Mouse (Mus musculus) kidney, embryonic 16.5 days (tissue): ENCODE measurements at regions not wholly inside any gene's neighbourhood (a gene's known extent, or its start where the extent isn't known, plus 50 kb on each side); places are given as distances from the start of the nearest gene placed in this dataset.
A peak's percentile ranks its signal among the peaks of the same experiment; 100 is the strongest.

Experiments used
- ATAC-seq: fragments of 200-750 bp; cut with Nextera tagmentation; 2 replicates; pipeline ENCODE4 v1.8.0; 2017; ENCODE audit warnings: moderate TSS enrichment; ENCODE audit not compliant: low FRiP score, low TSS enrichment
- H3K27ac ChIP-seq: fragments of 300-500 bp; sonication (generic); 2 replicates; pipeline ENCODE4 v1.5.1; 2014; ENCODE audit warnings: low read length
- H3K27me3 ChIP-seq: fragments of 300-500 bp; sonication (generic); 2 replicates; pipeline ENCODE4 v1.6.1; 2014; ENCODE audit warnings: low read length, control low read depth, mixed read lengths; ENCODE audit not compliant: insufficient read depth
- H3K36me3 ChIP-seq: fragments of 300-500 bp; sonication (generic); 2 replicates; pipeline ENCODE4 v1.6.1; 2014; ENCODE audit warnings: low read length, control low read depth, mixed read lengths; ENCODE audit not compliant: insufficient read depth
- H3K4me1 ChIP-seq: fragments of 300-500 bp; sonication (generic); 2 replicates; pipeline ENCODE4 v1.6.1; 2014; ENCODE audit warnings: low read length, control low read depth, mixed read lengths; ENCODE audit not compliant: insufficient read depth
- H3K4me2 ChIP-seq: fragments of 300-500 bp; sonication (generic); replicated peaks from 2 replicates; pipeline ENCODE4 v1.6.1; 2014; ENCODE audit warnings: low read depth, low read length
- H3K4me3 ChIP-seq: fragments of 300-500 bp; sonication (generic); 2 replicates; pipeline ENCODE4 v1.5.1; 2014; ENCODE audit warnings: mild to moderate bottlenecking, low read length
- H3K9ac ChIP-seq: fragments of 300-500 bp; sonication (generic); replicated peaks from 2 replicates; pipeline ENCODE4 v1.6.1; 2014; ENCODE audit warnings: low read length
- H3K9me3 ChIP-seq: fragments of 300-500 bp; sonication (generic); 2 replicates; pipeline ENCODE4 v1.6.1; 2016; ENCODE audit warnings: low read length, control low read depth
- WGBS: fragments of 180-500 bp; shearing (Covaris S2); extraction: QIAGEN DNeasy Blood & Tissue Kit; methylation state at CpG from one replicate; pipeline ENCODE4 v1.1.7; 2014; 5-methylcytosine and 5-hydroxymethylcytosine counted together

DNA sequence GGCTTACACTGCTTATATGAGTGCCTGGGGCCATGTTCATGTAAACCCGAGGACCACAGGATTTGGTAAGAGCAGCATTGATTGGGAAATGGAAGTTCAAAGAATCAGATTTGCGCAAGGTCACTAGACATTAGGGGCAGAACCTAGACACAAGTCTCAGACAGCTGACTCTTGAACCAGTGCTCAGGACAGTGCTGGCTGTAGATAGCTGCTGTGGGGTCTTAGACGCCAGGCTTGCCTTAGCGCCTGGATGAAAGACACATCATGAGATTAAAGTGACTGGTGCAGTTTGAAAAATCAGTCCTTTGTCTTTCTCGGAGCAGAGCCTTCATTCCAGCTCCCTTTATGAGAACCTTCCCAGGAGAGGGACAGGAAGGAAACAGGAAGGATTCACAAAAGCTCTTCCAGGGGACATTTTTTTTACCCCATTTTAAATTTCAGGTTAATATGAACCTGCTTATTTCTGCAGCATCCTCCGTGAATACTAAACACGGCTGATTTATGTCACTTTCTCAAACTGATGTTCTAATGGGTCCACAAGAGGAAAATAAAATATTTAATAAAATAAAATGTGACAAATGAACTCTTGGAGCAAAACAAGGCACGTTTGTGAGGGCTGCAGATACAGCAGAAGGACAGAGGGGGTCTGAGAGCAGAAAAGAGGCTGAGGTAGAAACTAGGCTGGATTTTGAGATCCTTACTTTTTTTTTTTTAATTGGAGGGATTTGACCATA, 528.0 kb downstream of the Tmem38b start:
- Histone ChIP-seq H3K27ac (no peak overlapping the region), H3K4me2 (no peak overlapping the region), H3K4me1 (no peaks in the 10 kb centered on the region), H3K27me3 (no peaks in the 10 kb centered on the region), H3K36me3 (no peaks in the 10 kb centered on the region), H3K9ac (no peak overlapping the region), H3K4me3 (no peak overlapping the region), H3K9me3 (no peaks in the 10 kb centered on the region)
- 73% methylated on average over 8 of the region's 8 CpGs for WGBS
- no peak for ATAC-seq

DNA sequence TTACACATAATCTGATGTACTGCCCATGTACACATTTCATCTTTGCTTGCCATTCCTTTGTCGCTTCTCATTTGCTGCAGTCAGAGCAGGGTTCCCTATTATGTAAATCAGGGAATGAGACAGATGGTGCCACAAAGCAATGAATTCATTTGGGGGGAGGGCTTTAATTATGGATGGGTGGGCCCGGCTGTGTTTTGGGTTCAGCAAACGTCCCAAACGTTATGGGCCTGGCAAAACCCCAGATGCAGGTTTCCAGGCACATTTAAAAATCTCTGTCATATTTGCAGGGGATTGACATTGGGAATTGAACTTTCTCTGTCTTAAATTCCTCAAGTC, 528.5 kb downstream of the Tmem38b start:
- Histone ChIP-seq H3K4me1 (no peaks in the 10 kb centered on the region), H3K27ac (no peak overlapping the region), H3K4me2 (no peak overlapping the region), H3K9ac (no peak overlapping the region), H3K27me3 (no peaks in the 10 kb centered on the region), H3K36me3 (no peaks in the 10 kb centered on the region), H3K9me3 (no peaks in the 10 kb centered on the region), H3K4me3 (no peak overlapping the region)
- no peak for ATAC-seq
- WGBS, result 47% methylated on average over 4 of the region's 4 CpGs

DNA sequence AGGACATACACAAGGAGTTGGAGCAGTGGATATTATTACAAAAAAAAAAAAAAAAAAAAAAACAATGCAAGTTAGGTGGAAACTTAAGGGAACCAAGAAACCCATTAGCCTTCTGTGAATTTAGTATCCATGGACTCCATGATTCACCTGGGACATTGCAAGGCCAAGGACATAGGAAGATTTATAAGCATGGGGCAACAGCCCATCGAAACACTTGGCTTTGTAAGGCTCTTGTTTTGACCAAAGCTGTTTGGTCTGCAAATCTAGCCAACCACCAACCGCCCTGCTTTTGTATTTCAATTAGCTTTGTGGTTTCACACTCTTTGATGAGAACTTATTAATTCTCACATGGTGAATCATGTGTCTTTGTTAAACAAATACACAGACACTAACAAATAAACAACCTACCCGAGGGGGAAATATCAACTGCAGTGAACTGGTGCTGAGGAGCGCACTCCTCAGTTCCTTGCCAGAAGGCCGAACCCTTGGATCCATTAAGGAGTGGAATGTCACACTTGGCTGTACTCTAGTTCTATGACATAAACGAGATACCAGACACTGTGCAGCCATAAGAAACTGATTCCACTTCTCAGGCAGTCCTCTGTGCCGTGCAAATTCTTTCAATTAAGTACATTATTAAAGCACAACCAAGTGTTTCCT, 529.7 kb downstream of the Tmem38b start:
- 51% methylated on average over 7 of the region's 7 CpGs for WGBS
- no peak overlapping the region for H3K9ac ChIP-seq
- H3K4me2 ChIP-seq, result no peak overlapping the region
- no peaks in the 10 kb centered on the region for H3K4me1 ChIP-seq
- no peaks in the 10 kb centered on the region for H3K36me3 ChIP-seq
- H3K27me3 ChIP-seq, result no peaks in the 10 kb centered on the region
- H3K27ac ChIP-seq, result no peak overlapping the region
- H3K9me3 ChIP-seq, result no peaks in the 10 kb centered on the region
- ATAC-seq, result no peak
- H3K4me3 ChIP-seq, result no peak overlapping the region

DNA sequence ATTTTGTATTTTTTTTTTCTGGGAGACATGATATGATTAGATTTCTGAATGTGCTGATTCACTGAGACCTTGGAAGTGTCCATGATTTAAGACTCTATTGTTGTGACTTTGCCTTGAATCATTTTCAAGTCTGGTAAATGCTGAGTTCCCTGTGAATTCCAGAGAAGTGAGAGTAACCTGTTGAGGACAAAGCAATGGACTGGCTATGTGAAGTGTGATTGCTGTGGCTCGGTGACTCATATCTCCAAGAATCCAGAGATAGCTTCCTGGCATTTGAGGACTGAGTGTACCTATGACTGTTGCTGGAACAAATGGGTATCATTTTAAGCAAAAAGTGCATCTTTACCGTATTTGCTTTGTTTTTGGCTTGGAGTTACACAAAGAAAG, 530.2 kb downstream of the Tmem38b start:
- Histone ChIP-seq H3K4me3 (no peak overlapping the region), H3K27ac (no peak overlapping the region), H3K4me1 (no peaks in the 10 kb centered on the region), H3K36me3 (no peaks in the 10 kb centered on the region), H3K4me2 (no peak overlapping the region), H3K9ac (no peak overlapping the region), H3K9me3 (no peaks in the 10 kb centered on the region), H3K27me3 (no peaks in the 10 kb centered on the region)
- no peak for ATAC-seq
- 77% methylated on average over 2 of the region's 2 CpGs for WGBS

DNA sequence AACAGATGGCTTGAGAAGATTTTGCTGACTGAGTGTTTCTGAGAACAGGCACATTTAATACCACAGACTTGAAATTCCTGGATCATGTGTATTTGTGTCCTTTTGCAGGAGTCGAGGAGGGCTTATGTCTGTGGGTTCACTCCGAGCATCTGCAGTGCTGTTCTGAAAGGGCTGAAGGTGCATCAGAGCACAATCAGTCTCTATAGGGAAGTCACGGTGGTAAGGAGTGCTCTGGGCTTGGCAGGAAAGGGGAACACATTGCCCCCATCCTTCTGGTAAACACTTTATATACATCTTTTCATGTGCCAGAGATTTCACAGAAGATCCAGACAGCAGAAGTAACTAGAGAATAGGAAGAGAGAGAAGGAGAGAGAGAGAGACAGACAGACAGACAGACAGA, 545.1 kb downstream of the Tmem38b start:
- no peaks in the 10 kb centered on the region for H3K9me3 ChIP-seq
- no peaks in the 10 kb centered on the region for H3K36me3 ChIP-seq
- H3K27ac ChIP-seq, result no peak overlapping the region
- no peak overlapping the region for H3K4me2 ChIP-seq
- peaks cover 5% of the 10 kb centered on the region; the same call in 1 of the 2 replicates for H3K4me1 ChIP-seq
- no peaks in the 10 kb centered on the region for H3K27me3 ChIP-seq
- no peak overlapping the region for H3K4me3 ChIP-seq
- ATAC-seq, result no peak
- H3K9ac ChIP-seq, result no peak overlapping the region
- WGBS, result 67% methylated on average over 3 of the region's 3 CpGs

DNA sequence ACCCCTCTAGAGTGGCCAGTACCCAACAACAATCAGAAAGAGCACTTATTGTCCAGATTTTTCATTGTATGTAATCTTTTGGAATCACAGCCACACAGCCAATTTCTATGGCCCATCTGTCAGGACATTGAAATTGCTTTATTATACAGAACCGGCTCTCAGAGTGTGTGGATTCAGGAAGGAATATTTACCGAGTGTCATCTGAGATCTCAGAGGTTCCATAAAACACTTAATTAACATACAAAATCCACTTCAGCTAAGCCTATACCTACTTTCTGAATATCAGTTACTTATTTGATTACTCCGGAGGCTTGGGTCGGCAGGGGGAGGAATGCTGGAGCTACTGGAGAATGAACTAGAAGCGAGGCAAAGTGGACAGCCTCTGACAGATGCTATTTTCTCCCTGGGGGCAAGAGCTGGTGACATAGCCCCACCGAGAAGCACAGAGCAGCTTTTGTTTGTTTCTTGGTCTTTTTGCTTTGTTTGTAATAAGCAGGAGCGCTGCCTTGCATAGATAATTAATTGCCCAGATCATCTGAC, 545.6 kb downstream of the Tmem38b start:
- Histone ChIP-seq H3K36me3 (no peaks in the 10 kb centered on the region), H3K4me2 (no peak overlapping the region), H3K27ac (no peak overlapping the region), H3K27me3 (no peaks in the 10 kb centered on the region), H3K4me1 (peaks cover 5% of the 10 kb centered on the region; the same call in 1 of the 2 replicates), H3K9me3 (no peaks in the 10 kb centered on the region), H3K9ac (no peak overlapping the region), H3K4me3 (no peak overlapping the region)
- no peak for ATAC-seq
- 37% methylated on average over 7 of the region's 7 CpGs for WGBS

DNA sequence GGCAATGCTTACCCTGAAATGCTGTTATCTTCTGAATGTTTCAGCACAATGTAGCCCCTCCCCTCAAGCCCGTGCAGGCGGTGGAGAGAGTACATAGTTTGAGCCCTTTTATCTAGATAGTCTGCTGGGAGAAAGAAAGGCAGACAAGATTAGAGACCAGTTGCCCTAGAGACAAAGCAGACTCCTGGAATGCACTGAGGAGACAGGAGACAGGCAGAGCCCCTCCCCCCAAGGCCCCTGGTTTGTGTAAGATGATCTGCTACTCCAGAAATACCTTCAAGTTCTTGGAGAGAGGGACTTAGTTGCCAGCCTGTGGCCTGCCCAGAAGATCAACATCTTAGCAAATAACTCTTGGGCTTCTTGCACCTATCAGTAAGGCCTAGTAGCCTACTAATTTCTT, 547.8 kb downstream of the Tmem38b start:
- H3K4me3 ChIP-seq, result no peak overlapping the region
- no peaks in the 10 kb centered on the region for H3K27me3 ChIP-seq
- H3K9me3 ChIP-seq, result no peaks in the 10 kb centered on the region
- WGBS, result 19% methylated on average over 2 of the region's 2 CpGs
- peak; percentile 61 for ATAC-seq
- H3K9ac ChIP-seq, result no peak overlapping the region
- H3K4me2 ChIP-seq, result no peak overlapping the region
- H3K27ac ChIP-seq, result no peak overlapping the region
- H3K36me3 ChIP-seq, result no peaks in the 10 kb centered on the region
- peaks cover 5% of the 10 kb centered on the region; the same call in 1 of the 2 replicates for H3K4me1 ChIP-seq

DNA sequence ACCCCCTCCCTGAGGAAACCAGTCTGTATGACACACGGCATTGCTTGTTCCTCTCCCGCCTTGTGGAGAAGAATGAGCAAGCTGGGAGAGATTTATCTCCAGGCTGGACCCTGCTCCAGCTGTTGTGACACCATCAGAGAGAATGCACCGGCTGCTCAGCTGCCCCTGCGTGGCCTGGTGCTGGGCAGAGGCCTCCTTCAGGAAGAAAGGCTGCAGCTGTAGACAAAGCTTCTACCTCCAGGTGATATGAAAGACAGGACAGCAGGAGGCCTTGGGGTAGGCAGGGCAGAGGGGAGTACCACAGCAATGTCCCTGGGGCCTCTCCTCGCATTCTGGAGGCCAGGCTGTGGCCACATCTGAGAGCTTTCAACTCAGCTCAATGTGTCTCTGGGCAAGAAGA, 548.6 kb downstream of the Tmem38b start:
- Histone ChIP-seq H3K4me2 (no peak overlapping the region), H3K4me1 (peaks cover 5% of the 10 kb centered on the region; the same call in 1 of the 2 replicates), H3K4me3 (no peak overlapping the region), H3K9ac (no peak overlapping the region), H3K36me3 (no peaks in the 10 kb centered on the region), H3K9me3 (no peaks in the 10 kb centered on the region), H3K27me3 (no peaks in the 10 kb centered on the region), H3K27ac (no peak overlapping the region)
- ATAC-seq, result peak; percentile 71; the same call in 1 of the 2 replicates
- WGBS, result 9% methylated on average over 5 of the region's 5 CpGs

DNA sequence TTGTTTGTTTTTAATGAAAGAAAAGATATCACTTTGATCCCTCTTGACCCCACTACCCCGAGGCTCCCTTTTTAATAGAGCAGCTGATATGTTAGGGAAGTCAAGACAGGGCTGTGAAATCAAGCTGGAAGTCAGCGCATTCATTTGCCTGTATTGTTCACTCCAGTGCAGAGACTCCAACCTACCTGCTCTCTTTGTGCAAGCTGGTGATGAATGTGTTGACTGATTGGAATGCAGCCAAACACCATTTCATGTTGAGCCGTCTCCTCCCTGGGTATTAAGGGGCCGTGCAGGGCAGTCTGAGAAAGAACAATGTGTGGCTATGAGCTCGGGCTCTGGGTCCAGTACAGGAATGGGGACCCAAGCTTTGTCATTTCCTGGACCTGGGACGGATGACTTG, 557.4 kb upstream of the Zfp462 start:
- ATAC-seq, result no peak; the same call in 1 of the 2 replicates
- 55% methylated on average over 6 of the region's 6 CpGs for WGBS
- H3K4me3 ChIP-seq, result no peak overlapping the region
- no peaks in the 10 kb centered on the region for H3K9me3 ChIP-seq
- no peak overlapping the region for H3K9ac ChIP-seq
- no peak overlapping the region for H3K27ac ChIP-seq
- H3K4me2 ChIP-seq, result no peak overlapping the region
- H3K27me3 ChIP-seq, result no peaks in the 10 kb centered on the region
- H3K4me1 ChIP-seq, result no peaks in the 10 kb centered on the region
- no peaks in the 10 kb centered on the region for H3K36me3 ChIP-seq

DNA sequence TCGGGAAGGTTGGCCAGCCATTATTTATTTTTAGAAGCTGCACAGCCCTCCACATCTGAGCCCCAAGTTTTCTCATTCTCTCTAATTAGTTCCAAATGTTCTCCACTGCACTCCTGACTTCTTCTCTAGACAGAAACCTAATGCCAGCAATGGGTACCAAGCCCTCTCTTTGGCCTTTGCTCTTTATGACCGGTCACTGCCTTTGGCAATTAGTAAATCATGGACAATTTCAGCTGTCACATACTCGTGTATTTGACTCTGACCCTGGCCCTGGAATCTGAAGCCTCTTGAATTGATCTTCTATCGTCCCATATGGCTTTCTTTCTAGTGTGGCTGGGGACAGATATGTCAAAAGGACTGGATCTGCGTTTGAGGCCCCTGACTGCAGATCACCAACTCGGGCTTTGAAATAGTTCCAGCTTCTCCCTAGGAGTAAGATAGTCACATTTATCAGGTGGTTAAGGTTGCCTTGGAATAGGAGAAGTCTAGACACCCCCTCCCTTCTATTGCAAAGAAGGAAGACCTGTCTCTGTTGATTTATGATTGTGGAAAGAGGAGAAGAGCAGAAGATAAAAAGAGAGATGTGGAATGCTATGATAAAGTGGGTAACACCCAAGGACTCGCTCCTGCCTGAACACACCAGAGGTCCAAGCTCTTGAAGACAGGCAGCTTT, 553.2 kb upstream of the Zfp462 start:
- Histone ChIP-seq H3K36me3 (no peaks in the 10 kb centered on the region), H3K27me3 (no peaks in the 10 kb centered on the region), H3K4me2 (no peak overlapping the region), H3K4me1 (no peaks in the 10 kb centered on the region), H3K9ac (no peak overlapping the region), H3K27ac (no peak overlapping the region), H3K9me3 (no peaks in the 10 kb centered on the region), H3K4me3 (no peak overlapping the region)
- WGBS, result 16% methylated on average over 7 of the region's 7 CpGs
- ATAC-seq, result peak; percentile 57; the same call in 1 of the 2 replicates
